Mouse (Mus musculus): ENCODE data around the gene Ttyh3. TPM values are rescaled to one million over a fixed set of nuclear protein-coding genes. Genes with fewer than 3 reads are reported as not detected.

Ttyh3 gene
- 4.5 TPM for polyA plus RNA-seq (2017; shearing (Covaris generic))

DNA sequence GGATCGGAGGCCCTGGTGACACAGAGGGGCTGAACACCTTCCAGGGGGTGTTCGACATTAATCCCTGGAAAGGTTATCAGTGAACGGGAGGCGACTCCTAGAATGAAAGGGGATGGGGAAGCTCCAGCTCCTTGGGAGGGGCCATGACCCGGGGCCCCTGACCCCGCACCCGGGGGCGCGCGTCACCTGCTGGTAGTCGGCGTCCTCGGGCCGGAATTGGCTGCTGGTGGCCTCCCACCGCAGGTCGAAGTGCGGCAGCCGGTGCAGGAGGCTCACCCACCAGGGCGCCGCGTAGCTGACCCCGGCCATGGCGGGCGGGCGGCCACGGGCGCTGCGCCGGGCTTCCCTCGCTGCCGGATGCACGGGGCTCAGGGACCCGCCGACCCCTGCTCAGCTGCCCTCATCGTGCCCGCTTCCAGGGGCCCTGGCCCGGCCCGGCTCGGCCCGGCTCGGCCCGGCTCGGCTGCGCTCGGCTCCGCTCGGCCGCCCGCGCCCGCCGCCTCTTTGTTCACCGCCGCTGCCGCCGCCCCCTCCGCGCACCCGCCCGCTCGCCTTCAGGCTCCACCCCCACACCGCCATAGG lies at the start of gene Ttyh3:
Gene Ttyh3 (minus strand): TSS at position 513 of the 582 bp plus-strand sequence.

DNA sequence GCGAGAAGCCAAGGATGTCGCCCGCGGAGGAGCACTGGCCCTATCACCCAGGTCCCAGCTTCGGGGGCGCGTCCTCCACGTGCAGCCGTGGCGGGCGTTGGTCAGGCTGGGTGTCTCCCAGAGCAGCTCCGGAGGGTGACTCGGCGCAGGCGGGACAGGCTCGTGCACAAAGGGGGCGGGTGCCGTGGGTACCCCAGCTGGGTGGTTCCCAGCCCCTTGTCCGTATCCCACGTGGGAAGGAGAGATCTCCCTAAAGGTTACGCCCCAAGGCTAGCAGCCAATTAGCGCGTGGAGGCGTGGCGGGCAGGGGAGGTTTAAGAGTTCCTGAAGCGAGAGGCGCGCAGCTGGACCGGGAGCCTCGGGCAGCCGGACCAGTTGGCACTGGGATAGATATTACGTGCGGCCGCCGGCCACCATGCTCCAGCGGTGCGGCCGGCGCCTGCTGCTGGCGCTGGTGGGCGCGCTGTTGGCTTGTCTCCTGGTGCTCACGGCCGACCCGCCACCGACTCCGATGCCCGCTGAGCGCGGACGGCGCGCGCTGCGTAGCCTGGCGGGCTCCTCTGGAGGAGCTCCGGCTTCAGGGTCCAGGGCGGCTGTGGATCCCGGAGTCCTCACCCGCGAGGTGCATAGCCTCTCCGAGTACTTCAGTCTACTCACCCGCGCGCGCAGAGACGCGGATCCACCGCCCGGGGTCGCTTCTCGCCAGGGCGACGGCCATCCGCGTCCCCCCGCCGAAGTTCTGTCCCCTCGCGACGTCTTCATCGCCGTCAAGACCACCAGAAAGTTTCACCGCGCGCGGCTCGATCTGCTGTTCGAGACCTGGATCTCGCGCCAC lies 41.6 kb downstream of the Ttyh3 start, which contains the start of gene Lfng:
Gene Lfng (plus strand): TSS at position 320 of the 835 bp plus-strand sequence.

Other genes with a start within 250 kb of the Ttyh3 start
- 32.4 TPM for gene Eif3b, start 229.7 kb downstream of the Ttyh3 start, polyA plus RNA-seq (2017; shearing (Covaris generic))
- not detected for gene Gm4869, start 203.4 kb downstream of the Ttyh3 start, polyA plus RNA-seq (2017; shearing (Covaris generic))
- gene Chst12, start 143.5 kb downstream of the Ttyh3 start, polyA plus RNA-seq (2017; shearing (Covaris generic)): 43.3 TPM
- gene Grifin, start 84.0 kb downstream of the Ttyh3 start, polyA plus RNA-seq (2017; shearing (Covaris generic)): 4.2 TPM
- gene Lfng, start 41.7 kb downstream of the Ttyh3 start, polyA plus RNA-seq (2017; shearing (Covaris generic)): 72.0 TPM
- 41.1 TPM for gene Iqce, start 53.3 kb upstream of the Ttyh3 start, polyA plus RNA-seq (2017; shearing (Covaris generic))
- gene Brat1, start 56.0 kb upstream of the Ttyh3 start, polyA plus RNA-seq (2017; shearing (Covaris generic)): 45.4 TPM
- gene Amz1, start 75.1 kb upstream of the Ttyh3 start, polyA plus RNA-seq (2017; shearing (Covaris generic)): 0.67 TPM
- gene Gna12, start 181.4 kb upstream of the Ttyh3 start, polyA plus RNA-seq (2017; shearing (Covaris generic)): 2.0 TPM

All from CD4-positive, CD25-positive, alpha-beta regulatory T cell, adult 9 weeks (primary cell).